Mouse (Mus musculus) stomach, embryonic 16.5 days (tissue): ENCODE measurements around the gene Gtf3c2. TPM values are rescaled to one million over a fixed set of nuclear protein-coding genes. Genes with fewer than 3 reads are reported as not detected.

Experiments used
- ATAC-seq: fragments of 200-750 bp; cut with Nextera tagmentation; 2 replicates; pipeline ENCODE4 v1.8.0; 2017; ENCODE audit warnings: moderate number of reproducible peaks, moderate TSS enrichment; ENCODE audit not compliant: insufficient read depth, low FRiP score
- H3K27ac ChIP-seq: fragments of 300-500 bp; sonication (generic); 2 replicates; pipeline ENCODE4 v1.5.1; 2014; ENCODE audit warnings: low read length
- H3K27me3 ChIP-seq: fragments of 300-500 bp; sonication (generic); 2 replicates; pipeline ENCODE4 v1.6.1; 2014; ENCODE audit warnings: low read length, control low read depth, mixed read lengths; ENCODE audit not compliant: control insufficient read depth, insufficient read depth
- H3K36me3 ChIP-seq: fragments of 300-500 bp; sonication (generic); 2 replicates; pipeline ENCODE4 v1.6.1; 2014; ENCODE audit warnings: low read length; ENCODE audit not compliant: control insufficient read depth, insufficient read depth
- H3K4me1 ChIP-seq: fragments of 300-500 bp; sonication (generic); 2 replicates; pipeline ENCODE4 v1.6.1; 2014; ENCODE audit warnings: low read length, control low read depth, mixed read lengths; ENCODE audit not compliant: control insufficient read depth, insufficient read depth
- H3K4me2 ChIP-seq: fragments of 300-500 bp; sonication (generic); 2 replicates; pipeline ENCODE4 v1.6.1; 2014; ENCODE audit warnings: low read depth, low read length, mixed read lengths
- H3K4me3 ChIP-seq: fragments of 300-500 bp; sonication (generic); replicated peaks from 2 replicates; pipeline ENCODE4 v1.5.1; 2014; ENCODE audit warnings: mild to moderate bottlenecking, low read length
- H3K9ac ChIP-seq: fragments of 300-500 bp; sonication (generic); 2 replicates; pipeline ENCODE4 v1.6.1; 2014; ENCODE audit warnings: low read length
- H3K9me3 ChIP-seq: fragments of 300-500 bp; sonication (generic); replicated peaks from 2 replicates; pipeline ENCODE4 v1.6.1; 2016; ENCODE audit warnings: low read length, control low read depth; ENCODE audit not compliant: control insufficient read depth
- WGBS: fragments of 180-500 bp; shearing (Covaris S2); extraction: QIAGEN DNeasy Blood & Tissue Kit; methylation state at CpG from one replicate; pipeline ENCODE4 v1.1.7; 2014; 5-methylcytosine and 5-hydroxymethylcytosine counted together
- polyA plus RNA-seq: library from polyadenylated mRNA; unstranded; fragments of >200 nt; fragmentation: Nextera tagmentation; extraction: Ambion mirVana; gene quantifications from 2 replicates; pipeline ENCODE4 v1.2.1, GENCODE M21; 2015

Gtf3c2 gene
- polyA plus RNA-seq, 1 experiment from 2014 or later: 69.4 TPM

DNA sequence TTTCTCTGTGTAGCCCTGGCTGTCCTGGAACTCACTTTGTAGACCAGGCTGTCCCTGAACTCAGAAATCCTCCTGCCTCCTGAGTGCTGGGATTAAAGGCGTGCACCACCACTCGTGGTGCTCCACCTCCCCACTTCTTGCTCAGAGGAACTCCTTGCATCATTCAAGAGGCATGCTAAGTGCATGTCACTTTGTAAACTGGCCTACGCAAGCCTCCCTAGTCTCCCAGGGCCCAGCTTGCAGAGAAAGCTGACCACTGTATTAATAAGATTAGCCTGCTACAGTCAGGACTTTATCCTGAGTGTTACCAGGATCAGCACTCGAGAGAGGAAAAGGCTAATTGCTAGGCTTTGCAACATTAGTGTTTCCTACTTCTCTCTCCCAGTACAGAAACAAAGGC lies 11.3 kb downstream of the Gtf3c2 start:
- WGBS: 92% methylated on average over 4 of the region's 4 CpGs
- H3K4me3 ChIP-seq: no peak overlapping the region
- no peaks in the 10 kb centered on the region for H3K4me1 ChIP-seq
- H3K9me3 ChIP-seq: no peaks in the 10 kb centered on the region
- H3K4me2 ChIP-seq: no peak overlapping the region
- no peak overlapping the region for H3K9ac ChIP-seq
- H3K27me3 ChIP-seq: no peaks in the 10 kb centered on the region
- no peak for ATAC-seq
- no peak overlapping the region for H3K27ac ChIP-seq
- peaks cover 37% of the 10 kb centered on the region for H3K36me3 ChIP-seq

GRCm38 (mm10) chr5:31164878-31165277 lies 15.1 kb downstream of the Gtf3c2 start:
- no peak overlapping the region for H3K4me2 ChIP-seq
- WGBS: 93% methylated on average over 1 of the region's 1 CpGs
- peaks cover 26% of the 10 kb centered on the region for H3K36me3 ChIP-seq
- no peak for ATAC-seq
- H3K4me1 ChIP-seq: no peaks in the 10 kb centered on the region
- no peak overlapping the region for H3K27ac ChIP-seq
- H3K27me3 ChIP-seq: no peaks in the 10 kb centered on the region
- H3K9ac ChIP-seq: no peak overlapping the region
- H3K4me3 ChIP-seq: no peak overlapping the region
- H3K9me3 ChIP-seq: no peaks in the 10 kb centered on the region

GRCm38 (mm10) chr5:31162462-31162861 lies 17.5 kb downstream of the Gtf3c2 start:
- H3K27me3 ChIP-seq: no peaks in the 10 kb centered on the region
- H3K4me2 ChIP-seq: no peak overlapping the region
- no peak for ATAC-seq
- no peak overlapping the region for H3K9ac ChIP-seq
- H3K4me1 ChIP-seq: no peaks in the 10 kb centered on the region
- H3K36me3 ChIP-seq: peaks cover 20% of the 10 kb centered on the region; the same call in 1 of the 2 replicates
- no peak overlapping the region for H3K27ac ChIP-seq
- no peak overlapping the region for H3K4me3 ChIP-seq
- H3K9me3 ChIP-seq: no peaks in the 10 kb centered on the region

GRCm38 (mm10) chr5:31154152-31154553 lies 25.8 kb downstream of the Gtf3c2 start, which contains the start of gene Mpv17:
TSS of gene Mpv17 (minus strand) at chr5:31154251.
- ATAC-seq: peak; percentile 95
- peak within 1 kb of the TSS; percentile 75 for H3K4me3 ChIP-seq
- H3K27ac ChIP-seq: peak within 1 kb of the TSS; percentile 76
- H3K9ac ChIP-seq: peak within 1 kb of the TSS; percentile 79
- peak within 1 kb of the TSS; percentile 95 for H3K4me2 ChIP-seq
- 0 out of 2 replicates have a peak, but pooled peaks cover 9% of the 10 kb centered on the region for H3K36me3 ChIP-seq
- H3K9me3 ChIP-seq: no peaks in the 10 kb centered on the region
- H3K27me3 ChIP-seq: no peaks in the 10 kb centered on the region
- peaks cover 6% of the 10 kb centered on the region for H3K4me1 ChIP-seq
- WGBS: under 1% methylated on average over 19 of the region's 19 CpGs

DNA sequence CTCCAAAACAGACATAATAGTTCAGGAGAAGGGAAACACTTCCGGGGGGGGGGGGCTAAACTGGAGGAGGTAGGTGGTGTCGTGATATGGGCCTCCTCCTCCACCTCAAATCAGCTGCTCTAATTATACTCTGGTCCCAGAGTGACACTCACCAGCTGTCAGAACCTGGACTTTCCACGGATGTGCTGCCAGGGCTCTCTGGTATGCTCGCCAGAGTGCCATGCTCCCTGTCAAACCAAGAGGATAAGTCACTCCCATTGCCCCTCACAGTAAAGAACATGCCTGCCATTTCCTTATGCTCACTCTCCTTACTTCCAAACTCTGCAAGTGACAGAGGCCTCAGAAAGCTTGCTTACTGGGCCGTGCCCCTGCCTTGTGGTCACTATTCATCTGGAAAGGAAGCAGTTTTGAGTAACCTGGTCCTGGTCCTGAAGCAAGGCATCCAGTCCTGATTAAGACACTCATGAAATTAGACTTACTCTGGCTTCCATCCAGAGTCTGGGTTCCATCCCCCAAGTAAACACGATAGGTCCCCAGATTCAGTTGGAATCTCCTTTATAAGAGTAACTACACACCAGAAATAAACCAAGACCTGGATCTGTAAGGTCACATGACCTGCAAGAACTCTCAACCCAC lies 26.3 kb downstream of the Gtf3c2 start:
- Histone ChIP-seq H3K9me3 (no peaks in the 10 kb centered on the region), H3K4me2 (peak overlapping the region; percentile 95), H3K4me1 (peaks cover 6% of the 10 kb centered on the region), H3K27me3 (no peaks in the 10 kb centered on the region), H3K9ac (peak overlapping the region; percentile 79), H3K36me3 (0 out of 2 replicates have a peak, but pooled peaks cover 9% of the 10 kb centered on the region), H3K27ac (peak overlapping the region; percentile 76), H3K4me3 (peak overlapping the region; percentile 75)
- 26% methylated on average over 6 of the region's 6 CpGs for WGBS
- peak; percentile 1; the same call in 1 of the 2 replicates for ATAC-seq

- ATAC-seq: no peak; the same call in 1 of the 2 replicates
Measured at GRCm38 (mm10) chr5:31151746-31152145, 28.2 kb downstream of the Gtf3c2 start.

DNA sequence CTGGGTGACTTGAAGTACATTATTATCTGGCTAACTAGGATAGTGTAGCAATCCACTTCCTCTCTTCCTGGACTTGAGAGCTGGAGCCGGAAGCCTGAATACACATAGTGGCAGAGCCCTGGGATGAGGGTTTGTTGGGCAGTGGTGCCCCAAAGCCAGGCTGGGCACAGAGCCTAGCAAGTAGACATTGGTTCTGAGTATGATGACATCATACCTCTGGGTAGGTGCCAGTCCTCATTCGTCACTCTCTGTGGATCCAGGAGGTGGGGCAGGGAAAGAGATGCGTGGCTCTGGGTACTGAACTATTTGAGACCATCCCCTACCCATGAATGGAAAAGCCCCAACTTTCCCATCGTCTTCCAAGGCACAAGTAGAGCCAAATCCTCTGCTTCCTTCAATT lies 30.2 kb downstream of the Gtf3c2 start:
- peaks cover 6% of the 10 kb centered on the region for H3K4me1 ChIP-seq

More at GRCm38 (mm10) chr5:31151746-31152145, 28.2 kb downstream of the Gtf3c2 start:
- H3K4me3 ChIP-seq: no peak overlapping the region
- H3K4me2 ChIP-seq: no peak overlapping the region
- H3K27me3 ChIP-seq: no peaks in the 10 kb centered on the region
- H3K4me1 ChIP-seq: peaks cover 6% of the 10 kb centered on the region
- H3K36me3 ChIP-seq: no peaks in the 10 kb centered on the region
- H3K9me3 ChIP-seq: no peaks in the 10 kb centered on the region
- no peak overlapping the region for H3K9ac ChIP-seq
- H3K27ac ChIP-seq: no peak overlapping the region
- 83% methylated on average over 3 of the region's 3 CpGs for WGBS

DNA sequence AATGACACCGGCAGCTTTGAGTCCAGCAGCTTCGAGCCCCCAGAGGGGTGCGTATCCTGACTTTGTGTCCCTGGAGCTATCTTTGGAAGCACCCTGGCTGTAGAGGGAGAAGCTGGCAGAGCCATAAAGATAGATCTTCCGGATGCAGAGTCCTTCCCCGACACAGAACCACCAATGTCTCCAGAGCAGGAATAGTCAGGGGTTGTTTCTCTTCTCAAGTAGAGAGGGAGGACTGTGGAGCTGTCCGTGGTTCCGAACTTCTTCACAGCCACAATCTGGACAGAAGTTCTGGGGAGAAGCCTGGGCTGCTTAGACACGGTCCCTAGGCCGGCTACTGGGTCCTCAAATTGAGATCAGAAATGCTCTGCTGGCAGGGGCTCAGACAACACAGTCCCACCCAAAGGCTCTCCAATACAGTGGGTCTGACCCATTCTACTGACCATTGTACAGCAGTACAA lies 40.9 kb downstream of the Gtf3c2 start:
- Histone ChIP-seq H3K27ac (no peak overlapping the region), H3K4me2 (peak overlapping the region; percentile 27), H3K9ac (no peak overlapping the region), H3K36me3 (peaks cover 6% of the 10 kb centered on the region; the same call in 1 of the 2 replicates), H3K4me3 (peak overlapping the region; percentile 10; the same call in 1 of the 2 replicates), H3K27me3 (peaks cover 57% of the 10 kb centered on the region), H3K9me3 (no peaks in the 10 kb centered on the region), H3K4me1 (no peaks in the 10 kb centered on the region)
- 14% methylated on average over 9 of the region's 9 CpGs for WGBS
- ATAC-seq: no peak

More for the DNA sequence above, 30.2 kb downstream of the Gtf3c2 start:
- Histone ChIP-seq H3K36me3 (peaks cover 3% of the 10 kb centered on the region; the same call in 1 of the 2 replicates), H3K9me3 (no peaks in the 10 kb centered on the region), H3K27me3 (no peaks in the 10 kb centered on the region), H3K4me3 (no peak overlapping the region), H3K27ac (no peak overlapping the region), H3K9ac (no peak overlapping the region), H3K4me2 (no peak overlapping the region)
- no peak for ATAC-seq
- WGBS: 89% methylated on average over 4 of the region's 4 CpGs

GRCm38 (mm10) chr5:31138241-31138967 lies 41.5 kb downstream of the Gtf3c2 start, which contains the start of gene Ucn:
TSS of gene Ucn (minus strand) at chr5:31138829.
- Histone ChIP-seq H3K9me3 (no peaks in the 10 kb centered on the region), H3K4me1 (no peaks in the 10 kb centered on the region), H3K9ac (no peak within 1 kb of the TSS), H3K4me2 (peak within 1 kb of the TSS; percentile 27), H3K36me3 (peaks cover 6% of the 10 kb centered on the region; the same call in 1 of the 2 replicates), H3K27ac (no peak within 1 kb of the TSS), H3K4me3 (peak within 1 kb of the TSS; percentile 10; the same call in 1 of the 2 replicates), H3K27me3 (peaks cover 57% of the 10 kb centered on the region)
- 2% methylated on average over 52 of the region's 52 CpGs for WGBS
- no peak for ATAC-seq
